In the genomic region with DNA sequence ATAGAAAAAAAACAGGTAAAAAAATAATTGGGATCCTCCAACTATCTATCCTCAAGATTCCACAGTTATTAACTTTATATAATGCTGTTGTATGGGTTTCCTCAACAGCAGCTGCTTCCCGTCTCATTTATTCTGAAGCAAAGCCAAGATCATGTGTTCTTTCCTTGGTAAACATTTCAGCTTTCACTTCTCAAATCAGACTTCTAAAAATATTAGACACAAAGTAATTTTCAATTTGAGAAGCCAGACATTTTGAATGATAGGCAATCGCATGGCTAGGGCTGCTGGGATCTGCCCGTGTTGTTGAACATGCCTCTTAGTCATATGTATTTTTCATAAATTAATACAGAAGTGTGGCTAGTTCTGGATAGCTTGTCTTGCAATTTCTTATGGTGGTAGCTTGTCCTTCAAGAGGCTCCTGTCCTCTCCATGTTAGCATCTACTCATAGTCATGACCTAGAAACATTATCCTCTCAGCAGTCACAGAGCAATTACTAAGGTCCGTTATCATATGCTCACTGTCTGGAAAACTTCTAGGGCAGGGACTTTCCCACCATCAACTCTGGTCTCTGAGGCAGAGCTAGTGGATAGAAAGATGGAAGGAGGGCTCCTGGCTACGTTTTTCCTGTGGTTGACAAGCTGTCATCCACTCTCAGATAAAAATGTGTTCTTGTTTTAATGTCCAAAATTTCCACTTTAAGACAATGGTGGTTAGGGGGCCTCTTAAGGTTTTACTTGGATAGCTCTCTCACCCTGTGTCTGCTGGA, we compare ENCODE assay signal across 21 mouse cellular contexts.
DNase-seq lines count a peak whose midpoint lies in the region; TF ChIP-seq lines count a peak whose summit lies in the region.
"Had no signal": no experiment of that assay in that cellular context is flagged by ENCODE, and none has a peak within 500 bp of the region (broad histone marks: within the 10 kb centered on the region; RNA-seq: fewer than 3 reads in every experiment).

No protein-coding gene starts in this region.

- peaks cover 47% of the 10 kb centered on the region for H3K9me3 ChIP-seq in CH12.LX (replicated peaks; ENCODE audit: low read length)
- H3K9me3 ChIP-seq: forebrain, embryonic 13.5 days; hindbrain, embryonic 13.5 days; stomach, embryonic 15.5 days had no signal

- dilution Hi-C loops in CH12.LX (cut with MboI; ENCODE audit: extremely low pct_ligation_motif_present, extremely low pct_unique_long_range_greater_than_20kb, low sequenced_read_pairs): no loop called here

- peak overlapping the region; percentile 33; the same call in 1 of the 2 replicates for H3K27ac ChIP-seq in layer of hippocampus, adult 2 months
- no peak overlapping the region for H3K27ac ChIP-seq in CH12.LX (ENCODE audit: insufficient read depth, low read depth)
- H3K27ac ChIP-seq: forebrain, embryonic 13.5 days; hindbrain, embryonic 13.5 days; liver, embryonic 14.5 days; stomach, embryonic 15.5 days had no signal

- DNase-seq in heart, adult 18-20 months: peak; percentile 4 to 13
- DNase-seq in heart, adult 11 months: no peak
- DNase-seq in layer of hippocampus, adult 2 months (ENCODE audit: low spot score in 2 of 2): no peak
- no peak for DNase-seq in layer of hippocampus, adult 8-10 months (ENCODE audit: low spot score in 2 of 2)
- peak; percentile 20 for DNase-seq in CH12.LX (ENCODE audit: extremely low read depth)
- DNase-seq in lung, postnatal 25 days (ENCODE audit: low spot score): peak; percentile 21
- DNase-seq in frontal cortex, postnatal 36 days (ENCODE audit: low spot score in 2 of 2): no peak
- DNase-seq: adrenal gland, adult 8-10 months; cerebellum, adult 8-10 months; cerebellum, postnatal 25 days; gastrocnemius, postnatal 14 days; heart, postnatal 4 days; kidney, adult 9 months; kidney, postnatal 25 days; left cerebral cortex, postnatal 4 days; midbrain, embryonic 14.5 days had no signal

- H3K4me3 ChIP-seq in layer of hippocampus, adult 2 months: no peak overlapping the region
- H3K4me3 ChIP-seq in CH12.LX (replicated peaks in 1 of 3; ENCODE audit: low read depth in 2 of 3, low read length in 2 of 3, poor library complexity in 1 of 3): no peak overlapping the region
- H3K4me3 ChIP-seq: forebrain, embryonic 13.5 days; hindbrain, embryonic 13.5 days; stomach, embryonic 15.5 days had no signal

- no peaks in the 10 kb centered on the region for H3K36me3 ChIP-seq in CH12.LX (replicated peaks in 1 of 2; ENCODE audit: control insufficient read depth in 1 of 2, insufficient read depth in 1 of 2, low read length in 1 of 2)
- H3K36me3 ChIP-seq: G1E; hindbrain, embryonic 13.5 days; stomach, embryonic 15.5 days had no signal

- TF ChIP-seq CTCF in layer of hippocampus, adult 2 months (conservative IDR thresholded peaks at IDR 0.05): no peak
- no peak for TF ChIP-seq CTCF in CH12.LX (conservative IDR thresholded peaks at IDR 0.05 in 1 of 2, IDR thresholded peaks at IDR 0.05 in 1 of 2; ENCODE audit: low read depth in 2 of 2, low read length in 2 of 2)

- in situ Hi-C loops in CH12.LX (cut with MboI; ENCODE audit: low pct_ligation_motif_present, low pct_unique_long_range_greater_than_20kb, low sequenced_read_pairs): no loop called here

- no peak for TF ChIP-seq POLR2A in CH12.LX (IDR thresholded peaks at IDR 0.05; ENCODE audit: low read depth, low read length)

- no peaks in the 10 kb centered on the region for H3K79me2 ChIP-seq in CH12.LX (replicated peaks; ENCODE audit: control insufficient read depth, extremely low read depth, insufficient read depth, poor library complexity, severe bottlenecking)

- H3K4me2 ChIP-seq in CH12.LX (ENCODE audit: insufficient read depth, low read depth, poor library complexity, severe bottlenecking): no peak overlapping the region
- H3K4me2 ChIP-seq: forebrain, embryonic 13.5 days; hindbrain, embryonic 13.5 days; stomach, embryonic 15.5 days had no signal

- H3K27me3 ChIP-seq in CH12.LX (replicated peaks): no peaks in the 10 kb centered on the region
- H3K27me3 ChIP-seq: forebrain, embryonic 13.5 days; hindbrain, embryonic 13.5 days; stomach, embryonic 15.5 days had no signal

- H3K9ac ChIP-seq in CH12.LX (ENCODE audit: insufficient read depth, low read depth): no peak overlapping the region
- H3K9ac ChIP-seq: forebrain, embryonic 13.5 days; hindbrain, embryonic 13.5 days; liver, embryonic 14.5 days; stomach, embryonic 15.5 days had no signal

- no peak for TF ChIP-seq RAD21 in CH12.LX (IDR thresholded peaks at IDR 0.05; ENCODE audit: low read depth, low read length)

- no peak for TF ChIP-seq EP300 in CH12.LX (IDR thresholded peaks at IDR 0.05; ENCODE audit: low read length)

- peaks cover 0 to 7% of the 10 kb centered on the region in 2 experiments; a peak in 1 of 4 replicates for H3K4me1 ChIP-seq in CH12.LX (ENCODE audit: control insufficient read depth in 1 of 2, insufficient read depth in 2 of 2)
- H3K4me1 ChIP-seq: forebrain, embryonic 13.5 days; hindbrain, embryonic 13.5 days; stomach, embryonic 15.5 days had no signal

TF ChIP-seq in CH12.LX, 34 proteins besides CTCF, POLR2A, EP300 and RAD21:
- no peak for TF ChIP-seq SIN3A (IDR thresholded peaks at IDR 0.05; ENCODE audit: low read length)
- no peak for TF ChIP-seq PAX5 (IDR thresholded peaks at IDR 0.05; ENCODE audit: low read length)
- no peak for TF ChIP-seq JUN (IDR thresholded peaks at IDR 0.05; ENCODE audit: insufficient read depth, low read depth, low read length)
- TF ChIP-seq MAZ (IDR thresholded peaks at IDR 0.05; ENCODE audit: low read depth, low read length): no peak
- TF ChIP-seq GABPA (IDR thresholded peaks at IDR 0.05; ENCODE audit: insufficient replicate concordance, low read depth, low read length): no peak
- no peak for TF ChIP-seq ETS1 (conservative IDR thresholded peaks at IDR 0.05; ENCODE audit: low read depth, low read length)
- TF ChIP-seq MXI1 (IDR thresholded peaks at IDR 0.05; ENCODE audit: low read depth, low read length): no peak
- TF ChIP-seq IRF4 (IDR thresholded peaks at IDR 0.05; ENCODE audit: low read depth, low read length): no peak
- no peak for TF ChIP-seq TCF12 (IDR thresholded peaks at IDR 0.05; ENCODE audit: low read depth, low read length)
- no peak for TF ChIP-seq NRF1 (IDR thresholded peaks at IDR 0.05; ENCODE audit: low read depth, low read length)
- TF ChIP-seq NELFE (IDR thresholded peaks at IDR 0.05; ENCODE audit: low read depth, low read length): no peak
- no peak for TF ChIP-seq ELF1 (IDR thresholded peaks at IDR 0.05; ENCODE audit: low read depth, low read length)
- TF ChIP-seq MAX (IDR thresholded peaks at IDR 0.05; ENCODE audit: low read length): no peak
- no peak for TF ChIP-seq USF1 (IDR thresholded peaks at IDR 0.05; ENCODE audit: low read depth, low read length)
- no peak for TF ChIP-seq MEF2A (IDR thresholded peaks at IDR 0.05; ENCODE audit: borderline replicate concordance, low read depth, low read length)
- no peak for TF ChIP-seq JUND (conservative IDR thresholded peaks at IDR 0.05; ENCODE audit: low read depth, low read length)

Comparison
In these comparisons a context has a peak if more than half of its experiments do, and no peak if none do; other contexts are left out.
1. DNase-seq: peak in heart, adult 18-20 months (2 of 2), CH12.LX (single experiment) and lung, postnatal 25 days (single experiment); none in heart, adult 11 months (single experiment), layer of hippocampus, adult 2 months (0 of 2), layer of hippocampus, adult 8-10 months (0 of 2) and frontal cortex, postnatal 36 days (0 of 2).